Mouse (Mus musculus): ENCODE results near the gene Dock3.
"Not testable (repeated sequence)": the region's sequence is repeated elsewhere in the genome, so short reads cannot be mapped to it uniquely, and the experiment has no call there.

Gene Dock3

GRCm38 (mm10) chr9:107259571-107259970, 27.9 kb upstream of the Dock3 start:
- DNase-seq (ENCODE audit: low read depth, low spot score), result no peak

GRCm38 (mm10) chr9:107255596-107255995, 23.9 kb upstream of the Dock3 start:
- peak; percentile 40 for DNase-seq (ENCODE audit: low read depth, low spot score)

GRCm38 (mm10) chr9:107254925-107255324, 23.2 kb upstream of the Dock3 start:
- no peak for DNase-seq (ENCODE audit: low read depth, low spot score)

GRCm38 (mm10) chr9:107254476-107254875, 22.8 kb upstream of the Dock3 start:
- DNase-seq (ENCODE audit: low read depth, low spot score), result no peak

- no peak for DNase-seq (ENCODE audit: low read depth, low spot score)
Observed at GRCm38 (mm10) chr9:107252164-107252563, 20.5 kb upstream of the Dock3 start.

GRCm38 (mm10) chr9:107250416-107251337, 19.0 kb upstream of the Dock3 start:
- DNase-seq (ENCODE audit: low read depth, low spot score), result no peak

- DNase-seq (ENCODE audit: low read depth, low spot score), result no peak
Observed at GRCm38 (mm10) chr9:107249154-107249553, 17.4 kb upstream of the Dock3 start.

- DNase-seq (ENCODE audit: low read depth, low spot score), result no peak
Observed at GRCm38 (mm10) chr9:107246170-107246569, 14.5 kb upstream of the Dock3 start.

GRCm38 (mm10) chr9:107245311-107245710, 13.6 kb upstream of the Dock3 start:
- no peak for DNase-seq (ENCODE audit: low read depth, low spot score)

GRCm38 (mm10) chr9:107236151-107236550, 4.4 kb upstream of the Dock3 start:
- DNase-seq (ENCODE audit: low read depth, low spot score), result no peak

GRCm38 (mm10) chr9:107235261-107235660, 3.6 kb upstream of the Dock3 start:
- DNase-seq (ENCODE audit: low read depth, low spot score), result no peak

GRCm38 (mm10) chr9:107232140-107232539, 431 bp upstream of the Dock3 start:
- no peak for DNase-seq (ENCODE audit: low read depth, low spot score)

GRCm38 (mm10) chr9:107230991-107231538, 644 bp downstream of the Dock3 start:
- DNase-seq (ENCODE audit: low read depth, low spot score), result no peak

- DNase-seq (ENCODE audit: low read depth, low spot score), result no peak
Observed at GRCm38 (mm10) chr9:107224597-107224996, 7.1 kb downstream of the Dock3 start.

- DNase-seq (ENCODE audit: low read depth, low spot score), result not testable (repeated sequence)
Observed at GRCm38 (mm10) chr9:107174831-107175230, 56.9 kb downstream of the Dock3 start.

GRCm38 (mm10) chr9:107165792-107166191, 65.9 kb downstream of the Dock3 start:
- DNase-seq (ENCODE audit: low read depth, low spot score), result no peak

GRCm38 (mm10) chr9:107164825-107165224, 66.9 kb downstream of the Dock3 start:
- DNase-seq (ENCODE audit: low read depth, low spot score), result no peak

- not testable (repeated sequence) for DNase-seq (ENCODE audit: low read depth, low spot score)
Observed at GRCm38 (mm10) chr9:107156388-107156787, 75.3 kb downstream of the Dock3 start.

GRCm38 (mm10) chr9:107112791-107113190, 118.9 kb downstream of the Dock3 start:
- no peak for DNase-seq (ENCODE audit: low read depth, low spot score)

GRCm38 (mm10) chr9:107112056-107112455, 119.7 kb downstream of the Dock3 start:
- no peak for DNase-seq (ENCODE audit: low read depth, low spot score)

- no peak for DNase-seq (ENCODE audit: low read depth, low spot score)
Observed at GRCm38 (mm10) chr9:107099487-107099886, 132.2 kb downstream of the Dock3 start.

GRCm38 (mm10) chr9:107089451-107089850, 142.3 kb downstream of the Dock3 start:
- not testable (repeated sequence) for DNase-seq (ENCODE audit: low read depth, low spot score)

GRCm38 (mm10) chr9:107087531-107087930, 144.2 kb downstream of the Dock3 start:
- DNase-seq (ENCODE audit: low read depth, low spot score), result no peak
